Mouse (Mus musculus) lung, postnatal 10 days (tissue): Measurements from ENCODE around the gene Hs2st1.

ENCODE experiments used
- DNase-seq: peaks from one replicate; pipeline ENCODE4 v3.0.0; 2021

Hs2st1 gene

GRCm38 (mm10) chr3:144550659-144551058 is 19.3 kb downstream of the Hs2st1 start:
- no peak for DNase-seq

- no peak for DNase-seq
These were observed 19.9 kb downstream of the Hs2st1 start for GRCm38 (mm10) chr3:144550036-144550435.

- DNase-seq, result no peak
These were observed 21.7 kb downstream of the Hs2st1 start for GRCm38 (mm10) chr3:144548186-144548845.

GRCm38 (mm10) chr3:144546490-144546889 is 23.5 kb downstream of the Hs2st1 start:
- no peak for DNase-seq

- DNase-seq, result no peak
These were observed 24.1 kb downstream of the Hs2st1 start for GRCm38 (mm10) chr3:144545832-144546231.

GRCm38 (mm10) chr3:144545152-144545551 is 24.8 kb downstream of the Hs2st1 start:
- DNase-seq, result no peak

GRCm38 (mm10) chr3:144541906-144542438 is 28.0 kb downstream of the Hs2st1 start:
- peak; percentile 33 for DNase-seq

GRCm38 (mm10) chr3:144540805-144541204 is 29.2 kb downstream of the Hs2st1 start:
- no peak for DNase-seq

GRCm38 (mm10) chr3:144539051-144539450 is 30.9 kb downstream of the Hs2st1 start:
- no peak for DNase-seq

- DNase-seq, result no peak
These were observed 32.7 kb downstream of the Hs2st1 start for GRCm38 (mm10) chr3:144537078-144537855.

GRCm38 (mm10) chr3:144535056-144535455 is 34.9 kb downstream of the Hs2st1 start:
- DNase-seq, result no peak

- DNase-seq, result no peak
These were observed 39.0 kb downstream of the Hs2st1 start for GRCm38 (mm10) chr3:144531023-144531422.

GRCm38 (mm10) chr3:144527918-144528317 is 42.1 kb downstream of the Hs2st1 start:
- no peak for DNase-seq

- no peak for DNase-seq
These were observed 50.3 kb downstream of the Hs2st1 start for GRCm38 (mm10) chr3:144519581-144520272.

- DNase-seq, result no peak
These were observed 51.1 kb downstream of the Hs2st1 start for GRCm38 (mm10) chr3:144518917-144519316.

GRCm38 (mm10) chr3:144515286-144515685 is 54.7 kb downstream of the Hs2st1 start:
- DNase-seq, result no peak

GRCm38 (mm10) chr3:144514122-144514505 is 55.9 kb downstream of the Hs2st1 start:
- DNase-seq, result peak; percentile 19

- no peak for DNase-seq
These were observed 56.5 kb downstream of the Hs2st1 start for GRCm38 (mm10) chr3:144513169-144514121.

GRCm38 (mm10) chr3:144510724-144511123 is 59.3 kb downstream of the Hs2st1 start:
- no peak for DNase-seq

GRCm38 (mm10) chr3:144508342-144508741 is 61.6 kb downstream of the Hs2st1 start:
- no peak for DNase-seq

GRCm38 (mm10) chr3:144507885-144508284 is 62.1 kb downstream of the Hs2st1 start:
- DNase-seq, result no peak

GRCm38 (mm10) chr3:144506213-144506612 is 63.8 kb downstream of the Hs2st1 start:
- peak; percentile 25 for DNase-seq
